Mouse (Mus musculus) limb, embryonic 14.5 days (tissue): Measurements from ENCODE around the gene Prickle4. TPM values are rescaled to one million over a fixed set of nuclear protein-coding genes. Genes with fewer than 3 reads are reported as not detected.

Source experiments
- ATAC-seq: fragments of 200-750 bp; cut with Nextera tagmentation; 2 replicates; pipeline ENCODE4 v1.8.0; 2017; ENCODE audit warnings: low read depth, moderate number of reproducible peaks, moderate TSS enrichment; ENCODE audit not compliant: low FRiP score
- DNase-seq: peaks from one replicate; pipeline ENCODE4 v3.0.0-alpha.2; 2015; ENCODE audit warnings: low spot score
- H3K27ac ChIP-seq: fragments of 300-500 bp; sonication (generic); replicated peaks from 2 replicates; pipeline ENCODE4 v1.5.1; 2014; ENCODE audit warnings: low read depth, mild to moderate bottlenecking, low read length, moderate library complexity, mixed read lengths
- H3K27me3 ChIP-seq: fragments of 300-500 bp; sonication (generic); 2 replicates; pipeline ENCODE4 v1.6.1; 2014; ENCODE audit warnings: low read length, mixed read lengths; ENCODE audit not compliant: control insufficient read depth, insufficient read depth
- H3K36me3 ChIP-seq: fragments of 300-500 bp; sonication (generic); 2 replicates; pipeline ENCODE4 v1.6.1; 2014; ENCODE audit warnings: mild to moderate bottlenecking, low read length, moderate library complexity, mixed read lengths; ENCODE audit not compliant: control insufficient read depth, insufficient read depth
- H3K4me1 ChIP-seq: fragments of 300-500 bp; sonication (generic); 2 replicates; pipeline ENCODE4 v1.6.1; 2014; ENCODE audit warnings: antibody characterized with exemption, low read length, mixed read lengths; ENCODE audit not compliant: control insufficient read depth, insufficient read depth
- H3K4me2 ChIP-seq: fragments of 300-500 bp; sonication (generic); replicated peaks from 2 replicates; pipeline ENCODE4 v1.6.1; 2014; ENCODE audit warnings: low read depth, mild to moderate bottlenecking, low read length, moderate library complexity; ENCODE audit not compliant: severe bottlenecking
- H3K4me3 ChIP-seq: fragments of 300-500 bp; sonication (generic); replicated peaks from 2 replicates; pipeline ENCODE4 v1.5.1; 2014; ENCODE audit warnings: low read length
- H3K9ac ChIP-seq: fragments of 300-500 bp; sonication (generic); 2 replicates; pipeline ENCODE4 v1.6.1; 2014; ENCODE audit warnings: mild to moderate bottlenecking, low read depth, low read length, moderate library complexity; ENCODE audit not compliant: severe bottlenecking
- H3K9me3 ChIP-seq: fragments of 300-500 bp; sonication (generic); 2 replicates; pipeline ENCODE4 v1.6.1; 2016; ENCODE audit warnings: low read length; ENCODE audit not compliant: control insufficient read depth
- POLR2A ChIP-seq: fragments of 200-500 bp; IDR thresholded peaks from 2 replicates; pipeline ENCODE4 v1.8.0; 2012; ENCODE audit warnings: inconsistent platforms, mild to moderate bottlenecking, moderate library complexity, borderline replicate concordance; ENCODE audit not compliant: insufficient read depth, insufficient read length; ENCODE audit errors: extremely low read depth
- WGBS: fragments of 180-500 bp; shearing (Covaris S2); extraction: QIAGEN DNeasy Blood & Tissue Kit; methylation state at CpG from one replicate; pipeline ENCODE4 v1.1.7; 2014; 5-methylcytosine and 5-hydroxymethylcytosine counted together
- polyA plus RNA-seq, 2 experiments: library from polyadenylated mRNA; depleted of rRNA in 1 of 2; stranded (reverse) in 1 of 2; unstranded in 1 of 2; fragments of >200 nt; fragmentation: Nextera tagmentation in 1 of 2; extraction: Ambion mirVana in 1 of 2; gene quantifications; 2 replicates each; pipeline versions ENCODE4 v1.2.1 to v1.2.3; 2012 to 2014

Gene Prickle4
- polyA plus RNA-seq, 2 experiments = 0.52 to 1.3 TPM

DNA sequence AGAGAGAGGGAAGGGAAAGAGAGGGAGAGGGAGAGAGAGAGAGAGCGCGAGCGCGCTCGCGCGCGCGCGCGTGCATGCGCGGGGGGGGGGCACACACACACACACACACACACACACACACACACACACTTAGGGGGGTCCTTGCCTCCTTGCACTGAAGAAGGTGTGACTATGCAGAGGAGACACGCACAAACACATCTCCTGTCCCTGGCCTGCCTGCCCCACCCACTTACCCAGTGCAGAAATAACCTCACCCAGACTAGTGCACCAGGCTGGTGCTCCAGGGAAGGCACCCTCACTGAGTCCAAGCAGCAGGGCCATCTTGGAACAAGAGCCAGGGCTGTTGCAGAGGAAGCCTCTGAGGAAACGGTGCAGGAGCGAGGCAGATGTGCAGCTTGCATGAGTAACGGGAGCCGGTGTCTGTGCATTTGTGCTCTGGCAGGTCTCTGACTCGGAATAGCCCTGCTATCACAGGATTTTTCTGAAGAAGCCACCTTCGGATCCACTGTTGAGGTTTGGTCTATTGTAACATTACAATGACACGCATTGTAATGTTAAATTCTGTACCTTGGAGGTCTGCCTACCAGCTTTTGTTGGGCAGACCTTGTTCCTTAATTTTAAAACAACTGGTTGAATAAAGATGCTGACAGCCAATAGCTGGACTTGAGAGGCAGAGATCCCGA, 18.5 kb upstream of the Prickle4 start:
- Histone ChIP-seq H3K4me3 (no peak overlapping the region), H3K4me1 (no peaks in the 10 kb centered on the region), H3K27me3 (no peaks in the 10 kb centered on the region), H3K9ac (no peak overlapping the region), H3K9me3 (no peaks in the 10 kb centered on the region), H3K4me2 (no peak overlapping the region), H3K27ac (no peak overlapping the region), H3K36me3 (no peaks in the 10 kb centered on the region)
- DNase-seq = no peak
- TF ChIP-seq POLR2A = no peak
- ATAC-seq = no peak
- 67% methylated on average over 21 of the region's 22 CpGs for WGBS

- H3K4me1 ChIP-seq = no peaks in the 10 kb centered on the region
- H3K9me3 ChIP-seq = no peaks in the 10 kb centered on the region
- no peak overlapping the region for H3K9ac ChIP-seq
- H3K27ac ChIP-seq = no peak overlapping the region
- no peak overlapping the region for H3K4me3 ChIP-seq
- DNase-seq = no peak
- no peak overlapping the region for H3K4me2 ChIP-seq
- no peak for TF ChIP-seq POLR2A
- no peaks in the 10 kb centered on the region for H3K27me3 ChIP-seq
- 61% methylated on average over 6 of the region's 6 CpGs for WGBS
- no peaks in the 10 kb centered on the region for H3K36me3 ChIP-seq
- ATAC-seq = no peak
Observed at GRCm38 (mm10) chr17:47711883-47712282, 17.3 kb upstream of the Prickle4 start.

DNA sequence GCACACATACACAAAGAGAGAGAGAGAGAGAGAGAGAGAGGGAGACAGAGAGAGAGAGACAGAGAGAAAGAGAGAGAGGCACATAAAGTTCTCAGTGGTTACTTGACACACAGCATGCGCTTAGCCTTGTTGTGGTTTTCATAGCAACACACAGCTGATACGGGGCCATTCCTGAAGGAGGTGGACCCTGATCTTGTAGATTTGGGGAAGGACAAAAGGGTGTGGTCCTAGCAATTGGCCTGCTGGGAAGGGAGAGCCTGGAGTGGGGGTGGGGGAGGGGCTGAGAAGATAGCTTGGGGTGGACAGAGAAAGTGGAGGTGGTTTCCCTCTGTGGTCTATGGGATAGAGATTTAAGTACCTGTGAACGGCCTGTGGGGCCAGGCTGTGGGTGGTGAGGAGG, 15.5 kb upstream of the Prickle4 start:
- 67% methylated on average over 3 of the region's 3 CpGs for WGBS
- no peak overlapping the region for H3K9ac ChIP-seq
- H3K4me1 ChIP-seq = no peaks in the 10 kb centered on the region
- no peak for ATAC-seq
- no peak overlapping the region for H3K4me3 ChIP-seq
- H3K9me3 ChIP-seq = no peaks in the 10 kb centered on the region
- no peak for TF ChIP-seq POLR2A
- no peak overlapping the region for H3K27ac ChIP-seq
- H3K4me2 ChIP-seq = no peak overlapping the region
- no peaks in the 10 kb centered on the region for H3K27me3 ChIP-seq
- DNase-seq = no peak
- H3K36me3 ChIP-seq = no peaks in the 10 kb centered on the region; the same call in 1 of the 2 replicates

GRCm38 (mm10) chr17:47708972-47709371, 14.4 kb upstream of the Prickle4 start:
- Histone ChIP-seq H3K9ac (no peak overlapping the region), H3K9me3 (no peaks in the 10 kb centered on the region), H3K4me2 (no peak overlapping the region), H3K27ac (no peak overlapping the region), H3K4me1 (no peaks in the 10 kb centered on the region), H3K4me3 (no peak overlapping the region), H3K27me3 (no peaks in the 10 kb centered on the region), H3K36me3 (peaks cover 4% of the 10 kb centered on the region)
- TF ChIP-seq POLR2A = no peak
- 68% methylated on average over 4 of the region's 4 CpGs for WGBS
- ATAC-seq = no peak
- no peak for DNase-seq

DNA sequence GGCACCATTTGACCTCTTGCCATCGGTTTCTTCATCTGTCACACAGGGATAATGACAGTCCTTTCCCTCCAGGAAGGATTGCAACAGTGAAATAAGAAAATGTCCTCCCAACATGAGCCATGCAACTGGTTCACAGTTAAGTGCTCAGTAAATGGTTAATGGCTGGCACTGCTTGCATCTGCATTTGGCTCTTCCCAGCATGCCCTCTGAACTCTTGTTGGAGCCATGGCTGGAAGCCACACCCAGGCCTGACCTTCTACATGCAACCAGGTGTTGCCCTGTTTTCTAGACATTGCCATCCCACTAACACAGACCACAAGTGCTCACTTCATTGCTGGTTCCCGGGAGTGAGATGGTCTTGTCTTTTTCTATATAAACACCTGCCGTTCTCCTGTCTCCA, 13.4 kb upstream of the Prickle4 start:
- Histone ChIP-seq H3K4me1 (no peaks in the 10 kb centered on the region), H3K9me3 (no peaks in the 10 kb centered on the region), H3K4me2 (no peak overlapping the region), H3K27me3 (no peaks in the 10 kb centered on the region), H3K27ac (no peak overlapping the region), H3K9ac (no peak overlapping the region), H3K36me3 (peaks cover 14% of the 10 kb centered on the region), H3K4me3 (no peak overlapping the region)
- ATAC-seq = no peak
- no peak for DNase-seq
- WGBS = 79% methylated on average over 3 of the region's 3 CpGs
- TF ChIP-seq POLR2A = no peak
